Mouse (Mus musculus): Measurements from ENCODE around the gene Naa40.

Gene Naa40

DNA sequence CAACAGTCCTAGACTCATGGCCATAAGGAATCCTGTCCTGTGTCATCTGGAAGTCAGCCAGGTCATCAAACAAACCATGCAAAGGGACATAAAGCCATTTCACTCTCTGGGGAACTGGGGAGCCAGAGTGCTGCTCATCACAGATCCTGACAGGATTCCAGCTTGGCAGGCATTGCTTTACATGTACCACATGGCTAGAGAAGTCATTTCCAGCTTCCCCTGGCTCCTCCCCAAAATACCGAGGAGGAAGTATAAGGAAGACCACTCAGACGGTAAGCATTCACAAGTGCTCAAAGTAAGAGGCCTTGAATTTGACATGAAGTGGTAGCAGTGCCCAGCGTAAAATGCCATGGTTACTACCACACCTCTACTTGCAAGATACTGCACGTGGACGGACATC, 26.5 kb downstream of the Naa40 start:
- DNase-seq (ENCODE audit: low spot score) = no peak

DNA sequence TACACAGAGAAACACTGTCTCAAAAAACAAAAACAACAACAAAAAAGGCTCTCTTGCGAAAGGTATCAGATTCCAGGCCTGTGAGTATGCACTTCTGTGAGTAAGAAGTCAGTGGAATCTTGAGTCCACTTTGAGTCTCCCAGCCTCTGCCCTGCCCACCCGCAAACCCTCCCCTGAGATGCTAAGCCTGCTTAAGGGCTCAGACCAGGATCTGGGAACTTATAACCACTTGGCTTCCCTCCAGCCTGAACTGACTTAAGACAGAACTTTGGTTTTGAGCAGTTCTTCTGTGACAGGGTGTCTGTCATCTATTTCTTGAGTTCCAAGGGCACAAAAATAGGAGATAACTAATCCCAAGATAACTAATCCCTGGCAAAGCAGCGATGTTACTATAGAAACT, 28.0 kb downstream of the Naa40 start:
- no peak for DNase-seq (ENCODE audit: low spot score)

DNA sequence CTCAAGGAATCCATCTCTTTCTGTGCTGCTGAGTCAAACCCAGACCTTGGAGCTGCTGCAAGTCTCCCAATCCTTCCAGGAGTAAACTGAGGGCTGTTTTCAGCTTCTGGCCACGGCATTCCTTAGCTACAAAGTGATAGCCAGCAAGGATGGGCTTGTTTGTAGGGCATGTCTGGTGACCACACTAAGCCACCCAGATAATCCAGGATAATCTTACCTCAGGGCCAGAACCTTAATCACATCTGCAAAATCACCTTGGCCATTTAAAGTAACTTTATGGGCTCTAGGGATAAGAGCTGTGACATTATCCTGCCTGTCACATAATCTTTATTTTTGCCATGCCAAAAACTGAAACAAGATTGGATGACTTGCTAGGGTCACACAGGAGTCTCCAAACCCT, 28.8 kb downstream of the Naa40 start:
- DNase-seq (ENCODE audit: low spot score) = no peak

DNA sequence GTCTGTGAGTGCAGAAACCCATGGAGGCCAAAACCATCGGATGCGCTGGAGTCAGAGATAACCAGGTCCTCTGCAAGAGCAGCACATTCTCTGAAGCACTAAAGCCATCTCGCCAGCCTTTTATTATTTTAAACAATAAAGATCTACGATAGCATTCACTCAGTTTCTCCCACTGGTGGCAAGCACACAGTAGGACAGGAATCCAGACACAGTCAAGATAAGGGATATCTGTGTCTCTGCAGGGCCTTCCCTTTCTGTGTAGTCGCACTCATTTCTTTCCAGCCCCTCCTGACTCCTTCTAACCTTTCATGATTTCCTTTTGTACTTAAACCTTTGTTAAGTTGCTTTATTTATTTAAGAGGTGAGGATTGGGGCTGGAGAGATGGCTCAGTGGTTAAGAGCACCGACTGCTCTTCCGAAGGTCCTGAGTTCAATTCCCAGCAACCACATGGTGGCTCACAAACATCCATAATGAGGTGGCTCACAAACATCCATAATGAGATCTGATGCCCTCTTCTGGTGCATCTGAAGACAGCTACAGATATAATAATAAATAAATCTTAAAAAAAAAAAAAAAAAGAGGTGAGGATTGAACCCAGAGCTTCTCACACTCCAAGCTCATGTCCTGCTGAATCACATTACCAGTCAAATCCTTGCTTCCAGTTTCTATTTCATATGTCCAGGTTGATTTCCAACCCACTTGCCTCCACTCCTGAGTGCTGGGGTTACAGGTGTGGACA, 30.9 kb downstream of the Naa40 start:
- DNase-seq (ENCODE audit: low spot score) = no peak

DNA sequence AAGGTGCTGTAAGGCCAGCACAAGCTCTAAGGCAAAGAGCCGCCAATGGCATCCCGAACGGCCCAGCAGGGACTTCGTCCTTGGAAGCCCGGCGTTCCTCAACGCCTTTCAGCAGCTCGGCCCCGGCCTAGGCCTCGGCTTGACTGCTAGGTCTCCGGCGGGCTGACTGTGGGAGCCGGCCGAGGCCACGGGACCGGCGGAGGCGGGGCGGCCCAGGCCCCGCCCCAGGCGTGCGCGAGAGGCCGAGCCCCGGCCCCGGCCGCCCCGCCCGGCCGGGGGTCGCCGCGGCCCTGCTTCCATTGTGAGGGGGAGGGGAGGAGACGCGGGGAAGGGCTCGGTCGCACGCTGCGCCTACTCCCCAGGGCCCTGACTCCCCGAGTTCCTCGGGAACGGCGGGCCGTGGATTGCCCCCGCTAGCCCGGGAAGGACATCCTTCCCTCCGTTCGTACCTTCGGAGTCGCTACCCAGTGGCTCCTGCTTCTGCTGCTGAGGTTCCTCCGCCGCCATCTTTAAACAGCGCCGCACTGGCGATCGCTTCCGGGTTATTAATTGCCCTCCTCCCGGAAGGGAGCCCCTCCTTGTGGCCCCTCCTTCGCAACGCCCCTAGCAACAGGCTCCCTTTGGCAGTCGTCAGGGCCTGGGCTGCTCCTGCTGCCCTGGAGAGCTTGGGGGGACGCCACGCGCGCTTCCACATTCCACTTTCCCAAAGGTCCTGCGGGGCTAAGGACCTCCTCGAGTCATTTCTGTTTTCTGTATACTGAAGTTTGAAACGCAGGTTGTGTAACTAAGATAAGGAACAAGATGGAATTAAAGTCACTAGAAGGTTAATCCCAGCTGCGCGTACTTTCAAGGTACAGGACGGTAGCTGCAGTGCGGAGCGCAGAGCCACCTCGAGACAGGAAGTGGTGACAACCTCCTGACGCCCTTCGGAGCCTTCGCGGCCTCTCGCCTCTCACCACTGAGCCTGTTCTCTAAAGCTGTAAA, 34.9 kb downstream of the Naa40 start, which contains the start of gene Otub1:
Gene Otub1, minus strand, starts transcription at position 564 of the 984 bp plus-strand sequence.
- peak; percentile 95 for DNase-seq (ENCODE audit: low spot score)

DNA sequence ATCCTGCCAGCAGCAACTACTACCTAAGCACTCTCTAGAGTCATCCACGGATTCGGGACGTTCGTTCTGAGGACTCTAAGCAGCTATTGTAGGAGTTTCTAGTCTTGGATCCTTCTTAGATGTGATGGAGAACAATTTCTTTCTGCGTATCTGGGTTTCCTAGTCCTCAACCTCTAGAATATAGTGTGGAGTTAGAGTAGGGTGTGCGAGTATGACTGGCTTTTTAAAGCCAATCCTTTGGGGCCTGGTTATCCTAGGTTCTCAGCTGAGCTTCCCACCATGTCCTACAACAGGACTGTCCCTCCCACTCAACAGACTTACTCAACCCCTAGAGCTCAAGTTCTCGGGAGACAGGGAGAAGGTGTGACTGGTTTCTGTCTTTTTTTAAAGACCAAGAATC, 35.7 kb downstream of the Naa40 start:
- no peak for DNase-seq (ENCODE audit: low spot score)

DNA sequence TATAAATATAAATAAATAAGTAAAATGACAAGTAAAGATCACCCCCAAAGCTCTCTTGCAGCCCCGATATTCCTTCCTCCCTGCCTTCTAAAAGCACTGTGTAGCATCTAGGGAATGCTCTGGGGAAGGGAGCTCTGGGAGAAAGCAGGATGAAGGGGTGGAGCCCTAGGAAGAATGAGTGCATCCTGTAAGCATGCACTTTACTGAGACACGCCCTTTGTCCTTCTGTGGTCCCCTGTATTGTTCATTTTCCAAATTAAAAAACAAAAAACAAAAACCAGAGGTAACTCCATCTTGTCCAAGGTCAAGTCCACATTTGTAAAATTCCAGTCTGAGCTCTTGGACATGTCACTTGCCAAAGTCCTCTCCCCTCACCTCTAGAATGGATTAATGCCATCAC, 36.1 kb downstream of the Naa40 start:
- no peak for DNase-seq (ENCODE audit: low spot score)

DNA sequence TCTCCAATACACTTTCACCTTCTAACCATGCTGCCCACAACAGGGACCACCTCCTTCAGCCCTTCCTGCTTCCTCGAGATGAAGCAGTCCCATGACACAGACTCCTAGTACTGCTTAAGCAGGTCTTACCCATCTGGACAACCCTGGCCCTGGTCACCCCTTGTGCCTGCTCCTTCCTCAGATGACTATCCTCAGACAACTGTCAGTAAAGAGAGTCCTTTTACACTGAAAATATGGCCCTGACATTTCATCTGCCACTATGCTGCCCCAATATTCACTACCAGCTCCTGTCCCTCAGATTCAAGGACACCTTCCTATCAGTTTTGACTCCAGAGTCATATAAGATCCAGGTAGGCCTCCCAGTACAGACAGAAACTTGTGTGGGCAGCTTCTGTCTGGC, 40.6 kb downstream of the Naa40 start:
- no peak for DNase-seq (ENCODE audit: low spot score)

DNA sequence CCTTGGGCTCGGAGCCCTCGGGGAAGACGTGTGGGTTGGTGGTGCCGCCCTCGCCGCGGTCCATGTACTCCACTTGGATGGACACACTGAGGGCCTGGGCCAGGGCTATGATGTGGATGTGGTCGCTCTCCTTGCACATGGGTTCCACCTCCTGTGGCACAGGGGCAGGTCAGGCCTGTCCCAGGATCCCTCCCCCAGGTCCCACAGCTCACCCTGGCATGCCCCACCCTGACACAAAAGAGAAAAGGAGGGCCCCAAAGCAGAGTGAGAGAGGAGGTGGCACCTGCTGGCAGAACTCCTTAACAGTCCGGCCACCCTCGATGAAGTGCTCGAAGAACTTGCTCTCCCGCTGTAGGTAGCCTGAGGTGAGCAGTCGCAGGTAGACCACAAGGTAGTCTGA, 41.9 kb downstream of the Naa40 start:
- no peak for DNase-seq (ENCODE audit: low spot score)

DNA sequence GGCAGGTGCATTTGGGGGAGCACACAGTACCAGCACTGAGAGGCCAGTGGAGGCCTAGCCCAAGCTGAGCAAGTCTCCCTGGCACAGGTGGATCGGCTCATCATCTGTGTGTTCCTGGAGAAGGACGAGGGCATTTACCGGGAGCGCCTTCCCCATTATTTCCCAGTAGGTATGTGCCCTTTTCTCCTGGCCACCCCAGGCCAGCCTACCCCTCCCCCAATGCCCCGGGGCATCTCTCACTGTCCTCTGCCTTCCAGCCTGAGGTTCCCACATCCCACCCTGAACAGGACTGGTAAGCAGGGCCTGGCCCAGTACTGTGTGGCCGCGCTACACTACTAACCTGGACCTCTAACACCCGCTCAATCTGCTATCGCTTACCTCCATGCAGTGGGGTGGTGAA, 43.5 kb downstream of the Naa40 start:
- DNase-seq (ENCODE audit: low spot score) = peak; percentile 59

DNA sequence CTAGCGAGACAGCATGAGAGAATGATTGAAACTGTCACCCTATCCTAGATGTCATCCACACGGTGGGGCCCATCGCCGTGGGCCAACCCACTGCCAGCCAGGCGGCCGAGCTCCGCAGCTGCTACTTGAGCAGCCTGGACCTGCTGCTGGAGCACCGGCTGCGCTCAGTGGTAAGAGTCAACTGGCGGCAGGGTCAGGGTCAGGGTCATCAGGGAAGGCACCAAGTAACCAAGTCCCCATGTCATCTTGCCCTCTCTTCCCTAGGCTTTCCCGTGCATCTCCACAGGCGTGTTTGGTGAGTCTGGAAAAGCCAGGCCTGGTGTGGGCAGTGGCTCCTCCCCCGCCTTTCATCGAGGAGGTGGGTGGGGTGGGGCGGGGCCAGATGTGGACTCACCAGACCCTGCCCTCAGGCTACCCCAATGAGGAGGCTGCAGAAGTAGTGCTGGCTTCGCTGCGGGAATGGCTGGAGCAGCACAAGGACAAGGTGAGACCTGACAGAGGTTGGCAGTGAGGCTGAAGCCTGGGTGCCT, 44.2 kb downstream of the Naa40 start:
- no peak for DNase-seq (ENCODE audit: low spot score)

DNA sequence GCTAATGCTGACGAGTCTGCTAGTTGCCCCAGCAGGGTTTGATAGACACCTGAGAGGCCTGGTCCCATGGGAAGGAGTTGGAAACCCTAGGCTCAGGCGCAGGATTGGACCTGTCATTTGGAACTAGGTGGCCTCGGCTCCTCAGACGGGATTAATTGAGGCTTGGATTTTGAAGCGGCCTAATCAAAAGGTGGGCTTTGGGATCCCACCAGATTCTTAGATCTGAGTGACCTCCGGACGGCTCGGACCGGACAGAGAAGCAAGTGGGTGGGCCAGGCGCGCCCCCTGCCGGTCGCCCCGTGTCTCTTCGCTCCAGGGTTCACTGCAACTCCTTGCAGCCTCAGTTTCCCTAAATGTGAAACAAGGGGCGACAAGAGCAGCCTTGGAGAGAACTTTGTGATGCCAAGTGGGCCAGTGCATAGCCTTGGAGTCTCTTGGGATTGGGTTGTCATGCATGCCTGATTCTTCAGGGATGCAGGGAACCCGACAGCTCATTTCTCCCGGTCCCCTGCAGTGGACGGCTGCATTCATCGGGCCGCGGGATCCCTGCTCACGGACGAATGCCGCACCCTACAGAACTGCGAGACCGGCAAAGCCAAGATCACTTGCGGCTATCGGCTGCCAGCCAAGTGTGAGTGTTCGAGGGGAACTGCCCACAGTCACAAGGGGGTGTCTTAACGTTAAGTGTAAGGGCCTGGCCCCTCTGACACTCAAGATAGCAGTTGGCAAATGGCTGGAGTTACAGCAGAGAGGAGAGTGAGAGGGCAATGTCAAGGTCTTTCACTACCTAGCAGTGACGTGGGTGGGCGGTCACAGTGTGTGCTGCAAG, 44.9 kb downstream of the Naa40 start:
- DNase-seq (ENCODE audit: low spot score) = peak; percentile 87

DNA sequence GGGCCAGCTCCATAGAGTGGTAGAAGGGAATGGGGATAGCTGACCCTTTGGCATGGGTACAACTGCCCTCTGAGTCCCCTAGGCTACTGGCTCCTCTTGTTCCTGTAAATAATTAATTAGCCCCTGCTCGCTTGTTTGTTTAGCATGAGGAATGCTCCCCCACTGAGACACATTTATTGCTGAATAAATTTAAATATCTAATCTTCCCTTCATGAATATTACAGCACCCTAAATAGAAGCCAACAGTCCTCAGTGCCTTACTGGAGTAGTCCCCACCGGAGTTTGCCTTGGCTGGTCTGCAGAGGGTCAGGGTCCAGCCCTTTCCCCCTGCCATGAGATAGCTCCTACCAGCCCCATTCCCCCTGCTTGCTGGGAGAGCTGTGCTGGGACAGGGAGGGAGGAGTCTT, 48.4 kb downstream of the Naa40 start:
- no peak for DNase-seq (ENCODE audit: low spot score)

DNA sequence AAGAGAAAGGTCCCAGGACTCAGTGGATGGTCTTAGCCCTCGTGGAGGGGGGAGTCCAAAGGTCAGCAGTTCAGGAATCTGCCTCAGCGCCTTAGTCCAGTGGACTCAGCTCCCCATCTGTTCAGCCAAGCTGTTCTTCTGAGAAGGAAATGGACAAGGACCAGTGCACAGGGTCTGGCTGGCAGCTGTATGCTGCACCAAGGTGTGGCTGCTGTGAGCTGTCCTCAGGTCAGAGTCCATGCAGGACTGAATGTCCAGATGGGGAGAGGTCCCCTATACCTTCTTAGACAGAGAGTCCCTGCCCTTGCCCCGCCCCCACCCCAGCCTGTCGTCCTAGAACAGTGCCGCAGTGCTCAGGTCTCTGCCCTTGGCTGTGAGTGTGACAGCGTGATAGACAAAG, 49.3 kb downstream of the Naa40 start:
- DNase-seq (ENCODE audit: low spot score) = no peak

DNA sequence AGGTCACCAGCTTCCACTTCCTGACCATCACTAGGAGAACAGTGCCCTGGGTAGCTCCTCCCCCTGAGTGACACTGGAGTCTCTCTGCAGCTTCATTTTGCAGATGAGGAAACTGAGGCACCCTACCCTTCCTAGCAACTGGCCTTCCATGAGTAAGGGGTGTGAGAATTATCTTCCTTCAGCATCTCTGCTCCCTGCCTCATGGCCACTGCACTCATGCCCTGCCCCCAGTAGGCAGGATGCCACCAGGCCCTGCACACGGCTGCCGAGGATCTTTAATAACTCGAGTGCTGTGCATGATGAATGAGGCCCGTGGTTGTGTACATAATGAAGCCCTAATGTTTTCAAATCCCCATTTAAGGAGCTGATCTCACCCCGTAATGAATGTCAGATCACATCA, 50.0 kb downstream of the Naa40 start:
- DNase-seq (ENCODE audit: low spot score) = no peak

DNA sequence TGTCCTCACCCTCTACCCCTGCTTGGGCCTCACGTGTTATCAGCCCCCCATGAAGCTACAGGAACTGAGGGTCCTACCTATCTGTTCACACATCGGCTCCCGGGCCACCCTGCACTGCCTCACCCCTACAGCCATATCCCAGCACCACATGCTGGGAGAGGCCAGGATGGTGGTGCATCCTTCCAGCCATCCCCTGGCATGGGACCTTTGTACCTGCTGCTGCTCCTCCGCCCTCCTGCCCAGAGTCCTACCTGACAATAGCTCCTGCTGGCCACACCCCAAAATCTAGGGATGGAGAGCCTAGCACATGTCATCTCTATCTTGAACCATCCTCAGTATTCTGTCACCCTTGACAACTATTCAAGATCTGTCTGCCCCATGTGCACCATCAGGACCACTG, 52.0 kb downstream of the Naa40 start:
- DNase-seq (ENCODE audit: low spot score) = no peak

DNA sequence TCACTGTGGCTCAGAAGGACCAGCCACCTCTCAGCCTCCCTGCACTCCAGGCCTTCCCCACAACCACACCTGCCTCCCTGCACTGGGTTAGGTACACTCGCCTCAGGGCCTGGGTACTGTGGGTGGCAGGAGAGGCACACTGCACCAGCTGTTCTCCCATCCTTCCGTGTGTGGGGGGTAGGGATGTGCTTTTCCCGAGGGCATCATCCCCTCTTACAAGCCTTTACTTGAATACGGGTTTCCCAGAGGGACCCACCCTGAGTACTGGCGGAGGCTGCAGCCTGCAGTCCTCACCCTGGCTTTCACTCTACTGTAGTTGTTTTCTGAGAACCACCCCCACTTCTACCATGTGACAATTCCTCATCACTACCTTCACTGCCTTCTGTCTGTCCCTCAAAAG, 53.8 kb downstream of the Naa40 start:
- DNase-seq (ENCODE audit: low spot score) = no peak

DNA sequence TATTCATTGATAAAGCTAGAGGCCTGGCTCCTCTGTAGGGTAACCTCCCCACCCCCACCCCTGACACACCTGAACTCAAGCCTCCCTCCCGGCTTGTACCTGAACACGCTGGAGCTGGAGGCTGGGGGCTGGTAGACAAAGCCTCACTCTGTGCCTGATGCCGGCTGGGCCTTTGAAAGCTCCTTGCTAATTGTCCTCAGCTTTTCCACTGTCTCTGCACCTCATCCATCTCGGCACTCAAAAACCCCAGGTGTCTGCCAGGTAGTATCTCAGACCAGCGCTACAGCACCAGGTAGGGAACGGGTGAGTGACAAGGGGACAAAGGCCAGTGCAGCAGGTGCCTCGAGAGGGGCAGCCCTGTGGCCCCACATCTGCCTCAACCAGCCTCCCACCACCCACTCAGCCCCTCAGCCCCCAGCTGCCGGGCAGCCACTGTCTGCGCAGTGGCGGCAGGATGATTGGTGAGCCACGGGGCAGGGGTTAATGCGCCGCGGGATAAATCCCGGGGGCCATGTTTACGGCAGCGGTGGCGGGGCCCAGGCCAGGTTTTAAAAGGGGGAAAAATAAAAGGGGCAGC, 55.2 kb downstream of the Naa40 start:
- no peak for DNase-seq (ENCODE audit: low spot score)

DNA sequence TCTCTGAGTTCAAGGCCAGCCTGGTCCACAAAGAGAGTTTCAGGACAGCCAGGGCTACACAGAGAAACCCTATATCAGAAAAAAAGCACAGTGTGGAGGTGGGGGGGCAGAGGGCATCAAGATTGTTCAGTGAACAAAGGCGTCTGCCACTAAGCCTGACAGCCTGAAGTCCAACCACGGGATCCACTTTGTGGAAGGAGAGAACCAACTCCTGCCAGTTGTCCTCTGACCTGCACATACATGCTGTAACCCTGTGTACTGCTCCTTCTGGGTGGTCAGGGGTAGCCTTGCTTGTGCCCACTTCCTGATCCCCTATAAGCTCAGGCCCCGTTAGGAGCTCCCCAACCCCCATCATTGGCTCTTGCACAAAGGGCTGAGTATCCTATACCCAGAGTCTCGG, 55.9 kb downstream of the Naa40 start:
- DNase-seq (ENCODE audit: low spot score) = no peak

DNA sequence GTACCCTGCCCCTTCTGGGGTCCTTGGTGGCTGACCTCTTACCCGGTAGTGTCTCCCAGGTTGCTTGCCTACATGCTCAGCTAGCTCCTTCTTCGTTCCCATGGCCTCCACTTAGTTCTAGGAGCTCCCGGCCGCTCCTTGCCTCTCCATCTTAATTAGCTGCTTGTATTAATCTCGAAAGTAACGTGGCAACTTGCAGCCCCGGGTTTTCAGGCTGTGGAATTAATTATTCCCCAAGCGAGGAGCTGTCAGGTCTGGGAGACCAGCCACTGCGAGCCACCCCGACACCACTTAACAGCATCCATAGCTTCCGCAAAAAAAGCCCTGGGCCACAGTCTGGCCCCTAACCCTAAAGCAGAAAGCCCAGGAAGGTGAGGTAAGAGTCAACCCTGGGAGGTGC, 57.6 kb downstream of the Naa40 start:
- no peak for DNase-seq (ENCODE audit: low spot score)

DNA sequence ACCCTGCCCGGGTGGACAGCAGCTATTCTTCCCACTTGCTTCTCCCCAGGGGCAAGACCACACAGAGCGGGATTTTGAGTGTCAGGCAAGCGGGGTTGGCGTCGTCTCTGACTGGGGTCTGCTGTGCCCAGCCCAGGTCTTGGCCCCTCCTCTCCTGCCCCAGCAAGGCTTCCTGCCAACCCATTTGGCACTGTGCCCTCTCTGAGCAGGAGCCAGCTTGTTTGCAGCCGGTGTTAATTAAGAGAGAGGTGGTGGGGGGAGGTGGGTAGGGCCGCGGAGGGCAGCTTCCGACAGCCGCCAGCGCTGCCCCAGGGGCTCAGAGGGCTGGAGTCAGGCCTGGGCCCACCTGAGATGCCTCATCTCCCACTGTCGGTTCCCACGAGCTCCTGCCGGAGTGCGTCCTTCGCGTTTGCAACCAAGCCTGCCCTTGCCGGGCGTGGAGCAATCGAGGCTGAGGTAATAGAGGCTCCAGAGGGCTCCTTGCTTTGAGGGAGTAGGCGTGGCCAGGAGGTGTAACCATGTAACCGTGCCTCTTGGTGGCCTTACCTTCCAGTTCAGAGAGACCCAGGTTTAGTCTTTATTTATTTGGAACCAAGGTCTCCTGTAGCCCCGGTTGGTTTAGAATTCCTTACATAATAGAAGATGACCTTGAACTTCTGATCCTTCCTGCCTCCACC, 58.6 kb downstream of the Naa40 start:
- DNase-seq (ENCODE audit: low spot score) = peak; percentile 86

Measured in testis, postnatal 10 days (tissue).